Mouse (Mus musculus): ENCODE data around the gene Naxd.
"Not testable (repeated sequence)": the region's sequence is repeated elsewhere in the genome, so short reads cannot be mapped to it uniquely, and the experiment has no call there.

Naxd gene

DNA sequence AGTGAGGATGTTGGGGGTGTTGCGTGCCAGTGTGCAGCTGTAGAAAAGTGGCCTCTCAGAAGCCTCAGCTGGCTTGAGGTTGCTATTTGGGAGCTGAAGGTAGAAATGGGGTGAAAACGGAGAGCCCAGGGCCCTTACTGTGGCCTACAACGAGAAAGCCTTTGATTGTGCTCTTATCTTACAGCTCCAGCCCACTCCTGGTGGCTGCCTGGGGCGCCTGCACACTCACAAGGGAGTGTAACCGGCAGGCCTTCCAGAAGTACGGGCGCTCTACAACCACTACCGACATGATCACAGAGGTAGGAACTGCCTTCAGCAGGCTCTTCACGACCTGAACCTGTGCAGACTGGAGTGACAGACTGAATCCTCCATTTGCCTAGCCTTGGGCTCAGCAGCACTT lies 15.4 kb downstream of the Naxd start:
- DNase-seq (ENCODE audit: low spot score in 2 of 2) = no peak

- no peak for DNase-seq (ENCODE audit: low spot score in 2 of 2)
These were observed 15.9 kb downstream of the Naxd start for GRCm38 (mm10) chr8:11513247-11513646.

DNA sequence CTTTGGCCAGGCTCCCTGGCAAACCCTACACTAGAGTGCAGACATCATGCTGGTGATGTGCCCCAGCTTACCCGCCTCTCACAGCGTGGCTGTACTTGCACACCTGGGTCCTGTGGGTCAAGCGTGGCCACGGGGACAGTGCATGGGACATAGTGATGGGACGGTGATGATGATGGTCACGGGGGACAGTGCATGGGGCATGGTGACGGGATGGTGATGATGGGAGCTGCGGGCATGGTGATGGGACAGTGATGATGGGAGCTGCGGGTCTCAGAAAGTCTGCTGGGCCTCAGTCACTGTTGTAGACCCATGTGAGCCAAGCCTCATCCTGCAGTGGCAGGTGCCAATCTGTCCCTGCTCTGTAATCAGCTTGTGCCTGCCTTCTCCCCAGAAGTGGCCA lies 19.0 kb downstream of the Naxd start:
- no peak for DNase-seq (ENCODE audit: low spot score in 2 of 2)

GRCm38 (mm10) chr8:11517366-11518055 lies 20.2 kb downstream of the Naxd start:
- no peak for DNase-seq (ENCODE audit: low spot score in 2 of 2)

- no peak for DNase-seq (ENCODE audit: low spot score in 2 of 2)
These were observed 20.7 kb downstream of the Naxd start for GRCm38 (mm10) chr8:11518056-11518396.

- DNase-seq (ENCODE audit: low spot score in 2 of 2) = no peak
These were observed 21.4 kb downstream of the Naxd start for GRCm38 (mm10) chr8:11518676-11519075.

- no peak for DNase-seq (ENCODE audit: low spot score in 2 of 2)
These were observed 26.0 kb downstream of the Naxd start for GRCm38 (mm10) chr8:11523331-11523730.

DNA sequence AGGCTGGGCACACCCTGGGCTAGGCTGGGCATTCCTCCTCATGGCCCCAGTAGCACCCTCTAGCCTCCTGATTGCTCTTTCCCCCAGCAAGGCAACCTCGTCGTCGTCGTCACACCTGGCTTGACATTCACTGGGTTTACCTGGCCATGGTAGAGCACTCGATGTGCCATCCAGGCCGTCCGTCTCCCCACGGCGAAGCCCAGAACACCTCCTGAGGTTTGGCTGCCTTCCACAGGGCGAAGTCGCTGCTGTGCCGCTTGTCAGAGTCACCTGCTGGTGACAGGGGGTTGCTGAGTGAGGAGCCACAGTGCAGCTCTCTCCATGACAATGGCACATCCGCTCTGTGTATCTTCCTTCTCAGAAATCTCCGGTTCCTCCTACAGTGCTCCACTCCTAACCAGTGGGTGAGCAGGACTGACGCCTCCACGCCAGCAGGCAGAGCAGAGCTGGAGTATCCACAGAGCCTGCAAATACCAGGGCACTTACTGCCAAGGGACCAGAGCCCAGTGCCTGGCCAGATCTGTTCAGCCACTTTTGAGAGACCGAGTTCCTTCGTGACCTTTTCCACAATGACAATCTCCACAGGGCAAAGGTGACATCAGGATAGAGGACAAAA lies 33.0 kb downstream of the Naxd start:
- DNase-seq (ENCODE audit: low spot score in 2 of 2) = no peak

- no peak for DNase-seq (ENCODE audit: low spot score in 2 of 2)
These were observed 33.5 kb downstream of the Naxd start for GRCm38 (mm10) chr8:11530849-11531248.

DNA sequence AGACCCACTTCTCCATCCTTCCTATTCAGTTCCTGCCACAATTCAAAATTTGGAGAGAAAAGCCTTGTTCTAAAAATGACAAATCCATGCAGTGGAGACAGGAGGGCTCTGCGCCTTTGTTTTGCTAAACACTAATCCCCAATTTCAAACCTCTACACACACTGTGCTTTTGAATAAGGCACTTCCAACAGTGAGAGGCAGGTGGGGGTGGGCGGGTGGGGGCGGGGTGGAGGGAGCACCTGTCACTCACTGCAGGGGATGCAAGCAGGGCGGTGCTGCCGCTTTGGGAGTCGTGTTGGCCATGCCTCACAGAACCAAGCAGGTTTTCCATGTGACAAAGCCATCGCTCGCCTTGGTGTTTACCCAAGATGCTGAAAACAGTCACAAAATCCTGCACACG lies 37.2 kb downstream of the Naxd start:
- no peak for DNase-seq (ENCODE audit: low spot score in 2 of 2)

- no peak for DNase-seq (ENCODE audit: low spot score in 2 of 2)
These were observed 41.7 kb downstream of the Naxd start for GRCm38 (mm10) chr8:11539049-11539448.

DNA sequence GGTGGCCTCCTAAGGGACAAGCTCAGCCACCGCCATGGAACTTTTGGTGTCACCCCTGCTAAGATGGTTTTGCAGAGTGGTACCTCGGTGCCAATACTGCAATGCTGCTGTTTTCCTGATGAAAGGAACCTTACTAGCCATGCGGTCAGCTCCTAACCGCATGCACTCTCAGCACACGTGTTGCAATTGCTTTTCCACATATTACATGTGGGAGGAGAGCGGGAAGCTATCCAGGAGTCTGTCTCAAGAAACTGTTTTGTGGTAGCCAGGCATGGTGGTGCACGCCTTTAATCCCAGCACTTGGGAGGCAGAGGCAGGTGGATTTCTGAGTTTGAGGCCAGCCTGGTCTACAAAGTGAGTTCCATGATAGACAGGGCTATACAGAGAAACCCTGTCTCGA lies 42.9 kb downstream of the Naxd start:
- no peak for DNase-seq (ENCODE audit: low spot score in 2 of 2)

DNA sequence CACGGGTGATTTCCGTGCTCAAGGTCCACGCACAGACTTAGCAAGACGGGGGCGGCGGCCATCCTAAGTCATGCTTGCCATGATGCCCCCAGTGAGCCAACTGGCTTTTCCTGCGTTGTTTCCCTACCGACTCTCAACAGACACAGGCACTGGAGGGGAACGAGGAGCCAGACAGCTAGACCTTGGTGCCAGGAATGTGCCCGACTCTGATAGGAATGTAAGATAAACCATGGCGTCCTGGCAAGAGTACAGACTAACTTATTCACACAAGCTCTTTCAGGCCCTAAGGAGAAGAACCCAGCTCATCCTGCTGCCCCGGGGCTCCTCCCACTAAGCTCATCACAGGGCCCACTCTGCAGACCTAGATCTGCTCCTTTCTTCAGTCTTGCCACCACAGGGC lies 44.7 kb downstream of the Naxd start:
- no peak for DNase-seq (ENCODE audit: low spot score in 2 of 2)

GRCm38 (mm10) chr8:11542866-11543265 lies 45.6 kb downstream of the Naxd start:
- DNase-seq (ENCODE audit: low spot score in 2 of 2) = no peak

GRCm38 (mm10) chr8:11544386-11544785 lies 47.1 kb downstream of the Naxd start:
- DNase-seq (ENCODE audit: low spot score in 2 of 2) = peak; percentile 43 to 67

- DNase-seq (ENCODE audit: low spot score in 2 of 2) = no peak
These were observed 49.8 kb downstream of the Naxd start for GRCm38 (mm10) chr8:11547063-11547462.

DNA sequence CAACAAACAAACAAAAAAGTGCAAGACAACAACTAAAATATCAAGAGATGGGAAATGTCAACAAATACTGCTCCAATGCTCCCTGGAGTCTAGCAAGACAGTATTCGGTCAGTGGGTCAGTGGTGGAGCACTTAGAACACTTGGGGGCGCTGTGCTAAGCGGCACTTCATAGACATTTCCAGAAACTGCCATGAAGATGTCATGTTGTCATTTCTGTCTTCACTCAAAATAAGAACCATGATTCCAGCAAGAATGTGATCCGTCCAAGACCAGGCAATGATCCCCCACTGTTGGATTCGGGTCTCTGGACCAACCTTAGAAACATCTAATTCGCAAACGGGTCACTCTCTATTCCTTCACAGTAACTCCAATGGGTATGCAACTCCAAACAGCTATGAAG lies 52.4 kb downstream of the Naxd start:
- peak; percentile 41 to 65 for DNase-seq (ENCODE audit: low spot score in 2 of 2)

DNA sequence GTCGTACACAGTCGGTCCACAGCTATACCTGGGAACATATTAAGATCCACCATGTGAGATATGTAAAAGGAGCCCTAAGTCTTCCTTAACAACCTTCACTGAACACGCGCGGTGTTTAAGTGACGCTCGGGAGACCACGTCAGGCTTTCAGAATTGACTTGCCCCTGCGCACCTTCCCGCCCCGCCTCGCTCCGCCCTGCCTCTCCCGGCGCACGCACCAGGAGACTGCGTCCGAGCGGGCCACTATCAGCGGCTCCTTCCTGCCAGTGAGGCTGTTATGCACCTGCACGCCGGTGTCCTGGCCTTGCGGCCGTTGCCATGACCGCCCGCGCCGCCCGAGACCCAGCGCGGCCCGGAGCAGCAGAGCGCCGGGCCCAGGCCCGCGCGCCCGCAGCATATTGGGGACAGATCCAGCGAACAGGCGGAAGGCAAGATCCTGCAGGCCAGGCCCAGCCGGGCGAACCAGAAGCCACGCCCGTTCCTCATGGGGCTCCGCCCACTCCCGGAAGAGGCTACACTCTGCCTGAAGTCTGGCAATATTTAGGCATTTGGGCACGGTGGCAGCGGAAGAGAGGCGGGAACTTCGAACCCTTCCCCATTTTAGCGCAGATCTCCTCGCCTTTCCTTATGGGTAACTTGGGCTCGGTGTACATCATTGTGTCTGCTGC lies 53.1 kb downstream of the Naxd start, which contains the start of gene Cars2:
Gene Cars2 (minus strand): TSS at position 503 of the 668 bp plus-strand sequence.
- peak; percentile 84 to 85 for DNase-seq (ENCODE audit: low spot score in 2 of 2)

DNA sequence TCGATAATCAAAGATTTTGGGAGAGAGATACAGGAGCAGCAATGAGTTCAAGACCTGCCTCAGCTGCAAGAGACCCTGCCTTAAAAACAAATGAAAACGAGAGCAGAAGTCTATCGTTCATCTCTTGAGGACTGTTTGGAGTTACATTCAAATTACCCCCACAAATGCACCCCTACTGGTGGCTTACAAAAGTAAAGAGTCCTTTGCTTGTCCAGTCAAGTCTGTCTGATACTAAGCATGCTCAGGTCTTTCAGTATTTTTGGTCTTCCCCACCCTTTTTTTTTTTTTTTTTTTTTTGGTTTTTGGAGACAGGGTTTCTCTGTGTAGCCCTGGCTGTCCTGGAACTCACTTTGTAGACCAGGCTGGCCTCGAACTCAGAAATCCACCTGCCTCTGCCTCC lies 54.2 kb downstream of the Naxd start:
- DNase-seq (ENCODE audit: low spot score in 2 of 2) = not testable (repeated sequence)

- DNase-seq (ENCODE audit: low spot score in 2 of 2) = no peak
These were observed 55.1 kb downstream of the Naxd start for GRCm38 (mm10) chr8:11552390-11552789.

GRCm38 (mm10) chr8:11554799-11555719 lies 57.8 kb downstream of the Naxd start, which contains the start of gene Ing1:
TSS of gene Ing1 (plus strand) at chr8:11555571.
- DNase-seq (ENCODE audit: low spot score in 2 of 2) = peak; percentile 91 to 93

Data from spleen, postnatal 14 days (tissue).